Mouse (Mus musculus): Measurements from ENCODE around the gene Wsb2. TPM values are rescaled to one million over a fixed set of nuclear protein-coding genes. Genes with fewer than 3 reads are reported as not detected.
"Not testable (repeated sequence)": the region's sequence is repeated elsewhere in the genome, so short reads cannot be mapped to it uniquely, and the experiment has no call there.

Wsb2 gene
- polyA plus RNA-seq, 1 experiment from 2014 or later = 78.0 TPM

DNA sequence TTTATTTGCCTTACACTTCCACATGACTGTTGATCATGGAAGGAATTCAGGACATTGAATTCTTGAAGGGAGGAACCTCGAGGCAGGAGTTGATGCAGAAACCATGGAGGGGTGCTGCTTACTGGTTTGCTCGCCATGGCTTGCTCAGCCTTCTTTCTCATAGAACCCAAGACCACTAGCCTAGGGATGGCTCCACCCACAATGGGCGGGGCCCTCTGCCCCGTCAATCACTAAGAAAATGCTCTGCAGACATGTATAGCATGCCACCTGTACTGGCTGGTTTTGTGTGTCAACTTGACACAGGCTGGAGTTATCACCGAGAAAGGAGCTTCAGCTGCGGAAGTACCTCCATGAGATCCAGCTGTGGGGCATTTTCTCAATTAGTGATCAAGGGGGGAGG is 17.0 kb upstream of the Wsb2 start:
- ATAC-seq (ENCODE audit: insufficient read depth, low FRiP score, low read depth) = no peak
- no peak overlapping the region for H3K4me3 ChIP-seq (replicated peaks)
- H3K36me3 ChIP-seq = peaks cover 19% of the 10 kb centered on the region; the same call in 1 of the 2 replicates
- H3K27me3 ChIP-seq (replicated peaks) = no peaks in the 10 kb centered on the region
- WGBS = 78% methylated on average over 6 of the region's 6 CpGs
- no peak overlapping the region for H3K27ac ChIP-seq
- no peak overlapping the region for H3K4me2 ChIP-seq
- H3K9me3 ChIP-seq = no peaks in the 10 kb centered on the region
- H3K9ac ChIP-seq = no peak overlapping the region
- H3K4me1 ChIP-seq = no peaks in the 10 kb centered on the region

DNA sequence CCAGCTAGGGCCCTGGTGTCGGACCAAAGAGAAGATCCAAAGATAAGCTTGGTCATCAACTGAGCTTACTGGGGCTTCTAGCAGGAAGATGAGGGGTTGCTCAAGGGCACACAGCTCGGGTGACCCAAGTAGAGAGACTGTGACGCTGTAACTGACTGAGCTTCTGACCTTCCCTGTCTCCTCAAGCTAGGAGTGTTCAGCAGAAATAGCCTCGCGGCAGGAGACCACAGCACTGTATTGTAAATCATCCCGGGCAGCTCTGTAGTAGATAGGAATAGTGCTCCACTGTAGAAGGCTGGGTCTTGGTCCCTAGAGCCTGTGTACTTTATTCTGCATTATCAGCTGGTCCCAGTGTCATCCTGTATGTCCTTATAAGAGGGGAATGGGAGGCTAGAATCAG is 15.2 kb upstream of the Wsb2 start:
- Histone ChIP-seq H3K36me3 (peaks cover 9% of the 10 kb centered on the region; the same call in 1 of the 2 replicates), H3K4me3 (replicated peaks) (no peak overlapping the region), H3K4me2 (no peak overlapping the region), H3K9me3 (no peaks in the 10 kb centered on the region), H3K27me3 (replicated peaks) (no peaks in the 10 kb centered on the region), H3K9ac (no peak overlapping the region), H3K27ac (no peak overlapping the region), H3K4me1 (no peaks in the 10 kb centered on the region)
- 69% methylated on average over 6 of the region's 6 CpGs for WGBS
- no peak for ATAC-seq (ENCODE audit: insufficient read depth, low FRiP score, low read depth)

DNA sequence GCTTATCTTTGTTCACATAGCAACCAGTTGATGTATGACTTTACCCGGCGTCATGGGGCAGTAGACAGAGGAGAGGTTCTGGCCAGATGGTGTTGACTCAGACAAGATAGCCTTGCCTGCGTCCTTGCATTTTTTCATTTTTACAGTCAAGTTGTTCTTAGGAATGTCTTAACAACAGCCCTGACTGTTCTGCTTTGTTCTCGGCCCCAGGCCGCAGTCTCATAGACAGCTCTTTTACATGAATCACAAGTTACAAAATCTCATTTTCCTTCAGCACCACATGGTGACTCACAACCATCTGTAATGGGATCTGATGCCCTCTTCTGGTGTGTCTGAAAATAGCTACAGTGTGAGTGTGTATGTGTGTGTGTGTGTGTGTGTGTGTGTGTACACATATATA is 12.6 kb upstream of the Wsb2 start:
- WGBS = 90% methylated on average over 5 of the region's 5 CpGs

DNA sequence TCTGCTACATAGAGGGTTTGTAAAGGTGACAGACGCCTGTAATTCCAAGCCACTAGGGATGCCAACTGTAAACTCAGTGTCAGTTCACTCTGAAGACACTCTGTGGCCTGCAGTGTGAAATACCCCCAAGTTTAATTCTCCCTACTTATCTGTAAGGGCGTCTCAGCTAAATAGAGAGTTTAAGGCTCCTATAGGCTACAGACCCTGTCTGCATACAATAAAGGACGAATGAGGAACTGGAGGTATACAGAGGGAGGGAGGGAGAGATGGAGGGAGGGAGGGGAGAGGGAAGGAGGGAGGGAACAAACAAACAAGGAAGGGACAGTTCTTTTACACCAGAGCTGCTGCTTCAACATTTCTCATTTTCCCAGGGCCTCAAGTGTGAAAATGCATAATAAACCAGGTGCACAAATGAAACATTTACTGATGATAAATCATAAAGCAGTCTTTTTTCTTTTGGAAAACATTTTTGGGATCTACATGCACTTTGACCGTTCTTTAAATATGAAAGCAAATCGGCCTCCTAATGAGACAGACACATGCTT is 11.6 kb upstream of the Wsb2 start:
- H3K4me3 ChIP-seq (replicated peaks) = no peak overlapping the region
- H3K36me3 ChIP-seq = peaks cover 14% of the 10 kb centered on the region
- no peaks in the 10 kb centered on the region for H3K9me3 ChIP-seq
- no peaks in the 10 kb centered on the region for H3K4me1 ChIP-seq
- no peak overlapping the region for H3K4me2 ChIP-seq
- no peak overlapping the region for H3K27ac ChIP-seq
- ATAC-seq (ENCODE audit: insufficient read depth, low FRiP score, low read depth) = no peak
- H3K27me3 ChIP-seq (replicated peaks) = no peaks in the 10 kb centered on the region
- 73% methylated on average over 5 of the region's 5 CpGs for WGBS
- no peak overlapping the region for H3K9ac ChIP-seq

More for the DNA sequence above, 12.6 kb upstream of the Wsb2 start:
- H3K9me3 ChIP-seq; H3K4me1 ChIP-seq; ATAC-seq (ENCODE audit: insufficient read depth, low FRiP score, low read depth); H3K27me3 ChIP-seq (replicated peaks); H3K4me2 ChIP-seq; H3K4me3 ChIP-seq (replicated peaks); H3K9ac ChIP-seq; H3K27ac ChIP-seq: not testable (repeated sequence)
- peaks cover 10% of the 10 kb centered on the region; the same call in 1 of the 2 replicates for H3K36me3 ChIP-seq

DNA sequence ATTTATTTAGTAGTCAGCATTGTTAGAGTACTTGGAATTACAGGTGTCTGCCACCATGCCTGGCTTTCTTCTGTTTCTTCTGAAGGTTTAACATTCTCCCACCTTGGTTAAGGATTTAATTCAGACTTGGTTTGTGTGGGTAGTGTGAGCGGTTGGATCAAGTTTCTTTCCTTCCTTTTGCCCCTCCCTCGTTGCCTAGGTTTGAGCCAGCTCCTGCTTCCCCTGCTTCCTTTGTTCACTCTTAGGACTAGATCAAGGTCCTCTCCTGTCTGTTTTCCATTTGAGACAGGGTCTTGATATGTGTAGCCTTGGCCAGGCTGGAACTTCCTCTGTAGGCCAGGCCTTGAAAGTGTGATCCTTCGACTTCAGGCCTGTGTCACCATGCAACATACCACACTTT is 10.8 kb upstream of the Wsb2 start:
- no peaks in the 10 kb centered on the region for H3K27me3 ChIP-seq (replicated peaks)
- no peaks in the 10 kb centered on the region for H3K9me3 ChIP-seq
- H3K36me3 ChIP-seq = peaks cover 18% of the 10 kb centered on the region
- no peak for ATAC-seq (ENCODE audit: insufficient read depth, low FRiP score, low read depth)
- 50% methylated on average over 3 of the region's 3 CpGs for WGBS
- no peak overlapping the region for H3K27ac ChIP-seq
- H3K9ac ChIP-seq = no peak overlapping the region
- no peak overlapping the region for H3K4me2 ChIP-seq
- H3K4me3 ChIP-seq (replicated peaks) = no peak overlapping the region
- H3K4me1 ChIP-seq = no peaks in the 10 kb centered on the region

DNA sequence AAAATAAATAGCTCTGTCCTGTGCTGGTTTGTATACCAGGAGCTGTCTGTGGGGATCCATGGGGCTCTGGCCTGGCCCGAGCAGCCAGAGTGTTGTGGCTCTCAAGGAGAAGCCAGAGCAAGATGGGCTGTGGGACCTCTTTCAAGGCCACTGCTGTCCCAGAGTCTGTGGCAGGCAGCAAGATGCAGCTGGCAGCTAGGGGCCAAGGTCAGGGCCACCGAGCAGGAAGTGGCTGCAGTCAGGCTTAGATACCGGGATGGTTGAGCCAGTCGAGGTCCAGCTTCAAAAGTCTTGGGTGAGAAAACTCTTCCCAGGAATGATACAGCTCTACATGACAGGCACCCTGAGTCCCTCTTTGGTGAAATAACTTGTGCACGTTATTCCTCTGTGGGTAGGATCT is 10.1 kb upstream of the Wsb2 start:
- 66% methylated on average over 5 of the region's 5 CpGs for WGBS
- Histone ChIP-seq H3K9ac (no peak overlapping the region), H3K9me3 (no peaks in the 10 kb centered on the region), H3K27ac (no peak overlapping the region), H3K4me3 (replicated peaks) (no peak overlapping the region), H3K27me3 (replicated peaks) (no peaks in the 10 kb centered on the region), H3K4me1 (no peaks in the 10 kb centered on the region), H3K4me2 (no peak overlapping the region), H3K36me3 (peaks cover 18% of the 10 kb centered on the region)
- ATAC-seq (ENCODE audit: insufficient read depth, low FRiP score, low read depth) = no peak

DNA sequence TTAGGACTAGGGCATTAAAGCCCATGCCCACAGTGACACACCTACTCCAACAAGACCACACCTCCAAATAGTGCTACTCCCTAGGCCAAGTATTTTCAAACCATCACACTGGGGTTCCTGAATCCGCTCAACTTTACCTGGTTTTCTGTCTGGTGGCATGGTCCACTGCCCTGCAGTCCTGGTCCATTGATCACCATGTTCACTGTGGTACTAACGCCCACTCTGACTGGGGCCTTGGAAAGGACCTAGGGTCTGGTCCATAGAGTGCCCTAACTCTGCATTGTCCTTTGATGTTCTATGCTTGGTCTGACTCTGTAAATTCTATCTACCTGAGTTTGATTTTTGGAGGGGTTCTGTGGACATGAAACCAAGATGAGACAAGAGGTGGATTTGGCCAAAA is 9.3 kb upstream of the Wsb2 start:
- H3K9ac ChIP-seq = no peak overlapping the region
- 95% methylated on average over 2 of the region's 2 CpGs for WGBS
- no peaks in the 10 kb centered on the region for H3K4me1 ChIP-seq
- peaks cover 18% of the 10 kb centered on the region for H3K36me3 ChIP-seq
- no peaks in the 10 kb centered on the region for H3K27me3 ChIP-seq (replicated peaks)
- no peak for ATAC-seq (ENCODE audit: insufficient read depth, low FRiP score, low read depth)
- no peaks in the 10 kb centered on the region for H3K9me3 ChIP-seq
- H3K4me2 ChIP-seq = no peak overlapping the region
- H3K27ac ChIP-seq = no peak overlapping the region
- H3K4me3 ChIP-seq (replicated peaks) = no peak overlapping the region

DNA sequence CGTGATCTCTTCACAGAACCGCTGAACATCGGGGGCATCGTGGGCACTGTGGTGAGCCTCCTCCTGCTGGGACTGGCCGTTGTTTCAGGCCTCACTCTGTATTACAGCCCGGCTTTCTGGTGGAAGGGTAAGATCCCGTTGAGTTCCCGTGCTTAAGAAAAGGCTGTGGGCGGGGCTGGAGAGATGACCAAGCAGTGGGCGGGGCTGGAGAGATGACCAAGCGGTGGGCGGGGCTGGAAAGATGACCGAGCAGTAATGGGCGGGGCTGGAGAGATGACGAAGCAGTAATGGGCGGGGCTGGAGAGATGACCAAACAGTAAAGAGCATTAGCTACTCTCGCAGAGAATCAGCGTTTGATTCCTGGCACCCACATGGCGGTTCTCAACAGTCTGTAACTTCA is 8.8 kb upstream of the Wsb2 start:
- no peak; the same call in 1 of the 2 replicates for ATAC-seq (ENCODE audit: insufficient read depth, low FRiP score, low read depth)
- Histone ChIP-seq H3K4me3 (replicated peaks) (no peak overlapping the region), H3K9me3 (no peaks in the 10 kb centered on the region), H3K4me2 (no peak overlapping the region), H3K9ac (no peak overlapping the region), H3K4me1 (no peaks in the 10 kb centered on the region), H3K36me3 (peaks cover 18% of the 10 kb centered on the region), H3K27me3 (replicated peaks) (no peaks in the 10 kb centered on the region), H3K27ac (no peak overlapping the region)
- WGBS = 37% methylated on average over 19 of the region's 19 CpGs

DNA sequence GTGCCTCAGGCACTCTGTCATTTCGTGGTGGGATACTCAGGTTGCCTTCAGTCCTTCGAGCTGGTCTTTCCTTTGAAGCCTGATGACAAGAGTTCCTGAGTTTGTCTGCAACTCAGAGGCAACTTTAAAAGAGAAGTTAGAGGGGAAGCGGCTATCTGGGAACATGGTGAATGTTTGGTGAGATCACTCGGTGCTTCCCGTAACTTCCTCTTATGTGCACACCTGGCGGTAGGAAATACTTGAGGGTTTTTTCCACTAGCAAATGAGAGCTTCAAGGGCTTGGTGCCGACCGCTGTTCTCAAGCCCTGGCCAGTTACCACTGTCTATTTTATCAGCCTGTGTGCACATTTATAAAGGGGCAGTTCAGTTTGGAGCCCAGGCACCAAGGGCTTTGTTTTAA is 3.0 kb upstream of the Wsb2 start:
- H3K4me1 ChIP-seq = peaks cover 12% of the 10 kb centered on the region
- H3K4me3 ChIP-seq (replicated peaks) = no peak overlapping the region
- no peak overlapping the region for H3K9ac ChIP-seq
- no peak for ATAC-seq (ENCODE audit: insufficient read depth, low FRiP score, low read depth)
- no peaks in the 10 kb centered on the region for H3K27me3 ChIP-seq (replicated peaks)
- peaks cover 11% of the 10 kb centered on the region for H3K36me3 ChIP-seq
- no peak overlapping the region for H3K27ac ChIP-seq
- H3K9me3 ChIP-seq = no peaks in the 10 kb centered on the region
- H3K4me2 ChIP-seq = no peak overlapping the region
- WGBS = 80% methylated on average over 8 of the region's 8 CpGs

DNA sequence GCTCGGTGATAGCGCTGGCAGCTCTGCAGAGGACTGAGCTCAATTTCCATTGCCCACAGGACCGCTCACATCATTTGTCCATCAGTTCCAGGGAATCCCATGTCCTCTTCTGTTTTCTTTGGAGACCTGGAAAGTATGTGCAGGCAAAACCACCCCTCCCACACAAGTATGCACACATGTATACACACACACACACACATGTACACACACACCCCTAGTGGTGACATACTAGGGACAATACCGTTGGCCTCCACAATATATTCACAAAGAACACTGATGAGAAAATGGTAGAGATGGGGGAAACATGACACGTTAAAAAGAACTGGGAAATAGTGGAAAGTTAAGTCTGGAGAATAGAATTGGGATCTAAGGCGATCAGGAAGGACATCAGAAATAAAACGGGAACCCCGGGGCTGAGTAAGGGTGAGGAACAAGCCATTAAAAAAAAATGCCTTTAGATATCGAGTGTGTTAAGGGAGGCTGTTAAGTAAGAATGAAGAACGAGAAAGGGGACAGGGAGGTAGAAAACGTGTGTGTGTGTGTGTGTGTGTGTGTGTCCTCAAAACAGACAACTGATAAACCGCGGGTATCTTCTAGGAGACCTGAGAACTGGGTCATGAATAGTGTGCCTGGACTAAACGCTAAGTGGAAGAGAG is 1.3 kb upstream of the Wsb2 start:
- peaks cover 27% of the 10 kb centered on the region for H3K4me1 ChIP-seq
- H3K4me3 ChIP-seq (replicated peaks) = peak overlapping the region; percentile 68; the same call in 1 of the 2 replicates
- H3K9me3 ChIP-seq = no peaks in the 10 kb centered on the region
- no peak for ATAC-seq (ENCODE audit: insufficient read depth, low FRiP score, low read depth)
- no peaks in the 10 kb centered on the region for H3K27me3 ChIP-seq (replicated peaks)
- H3K9ac ChIP-seq = no peak overlapping the region
- H3K27ac ChIP-seq = peak overlapping the region; percentile 84
- H3K4me2 ChIP-seq = peak overlapping the region; percentile 80
- WGBS = 39% methylated on average over 14 of the region's 14 CpGs
- peaks cover under 1% of the 10 kb centered on the region; the same call in 1 of the 2 replicates for H3K36me3 ChIP-seq

DNA sequence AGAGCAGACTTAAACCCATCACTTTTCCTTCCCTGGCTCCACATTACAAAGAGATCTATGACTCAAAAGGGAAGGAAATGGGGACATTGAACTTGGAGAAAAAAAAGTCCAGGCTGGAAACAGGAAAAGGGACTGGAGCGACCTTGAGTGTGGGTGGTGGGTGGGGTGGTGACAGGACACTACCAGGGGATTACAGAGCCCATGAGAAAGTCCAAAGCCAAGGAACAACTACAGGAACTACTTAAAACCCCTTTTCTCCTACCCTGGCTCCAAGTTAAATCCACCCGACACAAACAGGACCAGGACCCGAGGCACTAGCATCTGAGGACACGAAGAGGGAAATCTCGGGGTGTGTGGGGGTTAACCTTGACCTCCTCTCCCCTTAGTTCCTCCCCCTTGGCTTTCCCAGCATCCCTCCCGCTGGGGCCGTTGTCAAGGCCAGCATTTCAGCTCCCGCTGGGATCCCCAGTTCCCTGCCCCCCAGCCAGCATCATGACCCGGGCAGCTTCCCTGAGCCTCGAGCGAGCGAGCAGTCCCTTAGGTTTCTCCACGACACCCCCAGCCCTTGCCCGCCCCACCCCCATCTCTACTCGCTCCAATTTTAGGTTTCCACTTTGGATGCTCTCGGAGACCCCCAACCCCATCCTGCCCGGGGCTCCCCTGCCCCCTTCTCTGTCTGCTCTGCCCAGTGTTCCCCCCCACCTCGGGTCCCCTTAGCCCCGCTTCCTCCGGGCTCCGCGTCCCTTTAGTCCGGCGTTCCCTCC is 557 bp upstream of the Wsb2 start:
- peak overlapping the region; percentile 68 for H3K4me3 ChIP-seq (replicated peaks)
- no peaks in the 10 kb centered on the region for H3K36me3 ChIP-seq
- no peaks in the 10 kb centered on the region for H3K27me3 ChIP-seq (replicated peaks)
- ATAC-seq (ENCODE audit: insufficient read depth, low FRiP score, low read depth) = peak; percentile 5; the same call in 1 of the 2 replicates
- no peaks in the 10 kb centered on the region for H3K9me3 ChIP-seq
- peak overlapping the region; percentile 17; the same call in 1 of the 2 replicates for H3K9ac ChIP-seq
- peaks cover 31% of the 10 kb centered on the region for H3K4me1 ChIP-seq
- under 1% methylated on average over 24 of the region's 24 CpGs for WGBS
- peak overlapping the region; percentile 80 for H3K4me2 ChIP-seq
- H3K27ac ChIP-seq = peak overlapping the region; percentile 84
